Mouse (Mus musculus): ENCODE data around the gene Spn. TPM values are rescaled to one million over a fixed set of nuclear protein-coding genes. Genes with fewer than 3 reads are reported as not detected.
A peak's percentile ranks its signal among the peaks of the same experiment; 100 is the strongest.

Spn gene
- polyA plus RNA-seq, 1 experiment from 2014 or later, result 0.10 TPM

DNA sequence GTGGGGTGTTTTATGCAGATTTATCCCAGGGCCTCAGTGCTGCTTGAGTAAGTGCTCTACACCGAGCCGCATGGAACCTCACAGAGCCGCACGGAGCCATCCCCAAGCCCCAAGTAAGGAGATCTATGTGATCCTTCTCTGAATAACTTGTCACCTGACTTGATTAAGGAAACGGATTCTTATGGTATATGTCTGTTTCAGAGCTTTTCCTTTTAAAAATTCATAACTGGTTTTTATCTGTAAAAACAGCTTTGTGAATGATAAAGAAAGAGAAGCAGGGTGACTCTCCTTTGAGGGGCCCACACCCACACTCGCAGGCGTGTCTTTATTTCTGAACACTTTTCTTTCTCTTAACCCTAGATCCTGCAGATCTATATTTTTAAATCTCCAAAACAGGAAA, 1.5 kb upstream of the Spn start:
- no peak overlapping the region for H3K27ac ChIP-seq (replicated peaks)
- H3K9me3 ChIP-seq, result no peaks in the 10 kb centered on the region
- no peak overlapping the region for H3K4me3 ChIP-seq
- H3K4me1 ChIP-seq, result no peaks in the 10 kb centered on the region
- no peaks in the 10 kb centered on the region for H3K36me3 ChIP-seq
- ATAC-seq (ENCODE audit: low FRiP score, low read depth), result no peak
- H3K9ac ChIP-seq (replicated peaks), result no peak overlapping the region
- WGBS, result 92% methylated on average over 7 of the region's 7 CpGs
- no peaks in the 10 kb centered on the region for H3K27me3 ChIP-seq
- H3K4me2 ChIP-seq (replicated peaks), result no peak overlapping the region

DNA sequence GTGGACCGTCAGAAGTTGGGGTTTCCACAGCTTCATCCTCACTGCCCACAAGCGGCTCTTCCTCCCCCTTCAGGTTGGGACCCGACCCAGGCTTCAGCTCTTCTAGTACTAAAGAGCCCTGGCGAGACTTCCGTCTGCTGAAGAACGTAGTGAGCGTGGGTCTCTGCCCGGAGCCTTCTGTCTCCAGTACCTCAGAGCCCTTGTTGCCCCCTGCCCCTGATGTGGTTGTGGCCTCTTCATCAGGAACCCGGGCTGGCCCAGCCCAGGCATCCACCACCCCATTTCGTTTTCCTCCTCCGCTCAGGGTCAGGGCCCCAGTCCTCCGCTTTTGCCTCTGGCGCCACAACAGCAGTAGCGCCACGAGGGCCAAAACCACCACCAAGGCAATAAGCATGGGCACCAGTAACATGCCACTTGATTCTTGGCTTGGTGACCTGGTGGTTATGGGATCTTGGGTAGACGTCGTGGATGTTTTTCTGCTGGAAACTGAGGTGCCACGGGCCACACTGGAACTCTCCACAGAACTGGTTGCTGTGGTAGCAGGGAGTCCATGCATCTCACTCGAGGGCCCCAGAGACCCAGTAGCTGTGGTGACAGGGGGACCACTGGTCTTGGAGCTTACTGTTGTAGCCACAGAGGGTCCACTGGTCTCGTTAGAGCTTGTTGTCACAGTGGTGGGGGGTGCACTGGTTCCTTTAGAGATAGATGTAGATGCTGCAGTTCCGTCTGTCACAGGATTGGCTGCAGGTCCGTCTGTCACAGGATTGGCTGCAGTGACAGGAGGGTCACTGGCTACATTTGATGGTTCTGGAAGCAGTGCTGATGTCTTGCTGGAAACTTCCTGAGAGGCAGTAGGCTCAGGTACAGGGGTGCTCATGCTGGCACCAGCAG, 1.2 kb downstream of the Spn start:
- no peak for ATAC-seq (ENCODE audit: low FRiP score, low read depth)
- no peak overlapping the region for H3K27ac ChIP-seq (replicated peaks)
- WGBS, result 86% methylated on average over 22 of the region's 22 CpGs
- H3K4me1 ChIP-seq, result no peaks in the 10 kb centered on the region
- no peak overlapping the region for H3K9ac ChIP-seq (replicated peaks)
- no peaks in the 10 kb centered on the region for H3K36me3 ChIP-seq
- no peak overlapping the region for H3K4me2 ChIP-seq (replicated peaks)
- no peak overlapping the region for H3K4me3 ChIP-seq
- H3K27me3 ChIP-seq, result no peaks in the 10 kb centered on the region
- no peaks in the 10 kb centered on the region for H3K9me3 ChIP-seq

DNA sequence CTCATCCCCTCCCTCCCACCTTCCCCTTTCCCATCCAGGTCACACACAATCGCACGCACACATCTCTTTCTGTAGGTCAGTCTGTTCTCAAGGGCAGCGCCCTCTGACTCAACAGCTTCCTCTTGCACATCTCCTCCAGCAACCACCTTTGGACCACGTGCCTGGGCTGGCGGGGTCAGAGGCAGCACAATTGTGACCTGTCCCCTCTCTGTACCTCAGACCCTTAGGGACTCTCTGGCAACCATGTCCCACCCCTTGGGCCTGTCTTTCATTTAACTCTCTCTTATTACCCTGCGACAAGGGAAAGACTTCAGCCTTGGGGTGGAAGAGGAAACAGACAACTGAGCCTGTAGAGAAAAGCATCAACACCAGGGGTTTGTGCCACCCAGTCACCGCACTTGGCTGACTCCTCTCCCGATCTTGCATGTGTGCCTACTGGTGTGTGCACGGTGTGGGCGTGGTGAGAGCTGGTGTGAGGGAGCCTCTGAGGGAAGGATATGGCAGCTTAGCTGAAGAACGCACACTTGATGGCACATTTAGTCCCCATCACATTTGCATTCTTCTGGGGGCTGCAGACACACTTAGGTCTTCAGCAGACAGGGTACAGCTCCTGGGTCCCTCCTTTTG, 2.7 kb downstream of the Spn start:
- Histone ChIP-seq H3K36me3 (no peaks in the 10 kb centered on the region), H3K27ac (replicated peaks) (no peak overlapping the region)

DNA sequence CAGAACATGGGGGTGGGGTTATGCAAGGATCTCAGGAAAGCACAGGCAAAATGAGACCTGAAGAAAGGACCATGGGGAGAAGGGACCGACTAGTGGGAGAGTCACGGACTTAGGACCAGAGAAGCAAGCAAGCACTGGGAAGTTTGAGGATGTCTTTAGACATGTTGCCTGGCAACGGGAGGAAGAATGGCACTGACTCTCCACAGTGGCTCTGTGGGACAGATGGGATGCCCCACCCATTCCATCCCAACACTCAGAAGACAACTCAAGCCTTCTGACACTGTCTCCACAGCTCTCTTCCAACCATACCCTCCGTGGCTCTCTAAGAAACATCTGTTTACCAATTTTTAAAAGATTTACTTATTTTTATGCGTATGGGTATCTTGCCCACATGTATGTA, 4.5 kb downstream of the Spn start:
- H3K4me2 ChIP-seq (replicated peaks), result no peak overlapping the region
- no peaks in the 10 kb centered on the region for H3K36me3 ChIP-seq
- WGBS, result 47% methylated on average over 5 of the region's 5 CpGs
- no peak overlapping the region for H3K9ac ChIP-seq (replicated peaks)
- H3K9me3 ChIP-seq, result no peaks in the 10 kb centered on the region
- no peak overlapping the region for H3K4me3 ChIP-seq
- H3K4me1 ChIP-seq, result no peaks in the 10 kb centered on the region
- H3K27me3 ChIP-seq, result no peaks in the 10 kb centered on the region
- no peak for ATAC-seq (ENCODE audit: low FRiP score, low read depth)
- no peak overlapping the region for H3K27ac ChIP-seq (replicated peaks)

More for the DNA sequence above, 2.7 kb downstream of the Spn start:
- Histone ChIP-seq H3K4me1 (no peaks in the 10 kb centered on the region), H3K9me3 (no peaks in the 10 kb centered on the region), H3K27me3 (no peaks in the 10 kb centered on the region), H3K4me3 (no peak overlapping the region), H3K4me2 (replicated peaks) (no peak overlapping the region), H3K9ac (replicated peaks) (no peak overlapping the region)
- 85% methylated on average over 11 of the region's 11 CpGs for WGBS
- no peak for ATAC-seq (ENCODE audit: low FRiP score, low read depth)

DNA sequence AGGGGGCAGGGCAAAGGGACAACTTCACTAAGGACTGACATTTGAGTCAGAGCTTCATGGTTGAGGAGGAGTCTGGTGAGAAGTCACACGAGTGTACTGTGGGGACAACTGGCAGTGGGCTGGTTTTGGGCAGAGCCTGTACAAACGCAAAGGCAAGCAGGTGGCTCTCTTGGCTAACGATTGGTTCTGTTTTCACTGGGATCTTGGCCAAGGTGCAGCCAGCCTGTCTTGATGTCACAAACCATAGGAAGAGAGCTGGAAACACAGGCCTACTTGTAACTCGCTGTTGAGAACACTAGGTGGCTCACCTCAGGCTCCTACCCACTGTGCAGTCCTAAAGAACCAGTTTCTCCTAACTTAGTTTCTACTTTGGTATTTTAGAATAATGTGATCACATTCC, 8.0 kb downstream of the Spn start:
- Histone ChIP-seq H3K9me3 (no peaks in the 10 kb centered on the region), H3K4me3 (no peak overlapping the region), H3K9ac (replicated peaks) (no peak overlapping the region), H3K4me1 (no peaks in the 10 kb centered on the region), H3K27me3 (no peaks in the 10 kb centered on the region), H3K36me3 (no peaks in the 10 kb centered on the region), H3K27ac (replicated peaks) (no peak overlapping the region), H3K4me2 (replicated peaks) (no peak overlapping the region)
- ATAC-seq (ENCODE audit: low FRiP score, low read depth), result no peak
- WGBS, result 24% methylated on average over 4 of the region's 4 CpGs

DNA sequence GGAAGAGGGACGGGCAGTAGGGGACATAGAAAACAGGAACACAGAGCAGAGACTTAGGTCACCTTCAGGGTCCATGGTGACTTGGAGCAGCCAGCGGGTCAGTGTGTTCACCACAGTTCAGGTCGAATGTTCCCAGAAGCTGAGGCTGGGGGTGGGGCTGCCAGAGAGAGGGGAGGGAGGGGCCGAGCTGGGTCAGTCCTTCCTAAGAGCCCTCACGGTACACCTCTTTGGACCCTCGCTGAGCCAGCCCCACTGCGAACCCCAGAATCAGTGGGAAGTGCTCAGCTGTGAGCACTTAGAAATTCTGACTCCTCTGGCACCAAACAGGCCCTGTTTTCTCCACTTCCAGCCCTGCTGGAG, 15.7 kb downstream of the Spn start, which contains the start of gene Qprt:
Gene Qprt, minus strand, starts transcription at position 316 of the 360 bp plus-strand sequence.
- peaks cover 46% of the 10 kb centered on the region for H3K27me3 ChIP-seq
- 2% methylated on average over 7 of the region's 7 CpGs for WGBS

DNA sequence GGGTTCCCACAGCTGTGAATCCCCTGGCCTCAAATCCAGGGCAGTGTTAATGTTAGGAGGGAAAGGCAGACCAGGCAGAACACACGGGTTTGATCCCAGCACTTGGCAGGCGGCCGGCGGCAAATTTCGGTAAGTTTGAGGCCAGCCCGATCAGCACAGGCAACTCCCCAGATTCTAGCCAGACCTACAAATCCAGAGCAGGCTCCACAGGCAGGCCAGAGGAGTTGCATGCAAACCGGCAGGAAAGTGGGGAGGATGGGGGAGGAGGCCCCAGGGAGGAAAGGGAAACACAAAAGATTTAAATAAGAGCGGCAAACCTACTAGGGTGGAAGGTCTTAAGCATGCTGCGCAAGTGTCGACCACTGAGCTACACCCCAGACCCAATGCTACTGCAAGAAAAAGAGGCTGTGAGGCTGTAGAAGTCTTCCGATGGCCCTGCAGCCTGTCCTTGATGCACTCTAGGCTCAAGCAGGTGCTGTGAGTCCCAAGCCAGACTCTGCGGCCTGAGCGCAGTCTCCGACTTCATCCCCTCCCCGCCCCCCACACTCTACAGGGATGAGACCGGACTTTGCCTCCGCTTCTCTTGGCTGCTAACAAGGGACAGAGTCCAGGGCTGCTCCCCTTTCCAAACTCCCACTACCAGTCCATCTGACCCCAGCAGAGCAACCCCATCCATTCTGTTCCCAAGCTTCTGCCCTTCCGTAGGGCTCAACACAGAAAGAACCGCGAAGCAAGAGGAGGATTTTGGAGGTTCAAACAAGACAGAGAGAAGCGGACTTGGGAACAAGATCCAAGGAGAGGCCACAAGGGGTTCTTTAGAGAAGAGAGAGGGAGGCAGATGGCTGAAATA, 16.3 kb downstream of the Spn start:
- Histone ChIP-seq H3K9ac (replicated peaks) (peak overlapping the region; percentile 39; the same call in 1 of the 2 replicates), H3K27me3 (peaks cover 46% of the 10 kb centered on the region), H3K27ac (replicated peaks) (no peak overlapping the region), H3K4me1 (peaks cover 13% of the 10 kb centered on the region), H3K4me2 (replicated peaks) (peak overlapping the region; percentile 34), H3K36me3 (no peaks in the 10 kb centered on the region), H3K9me3 (no peaks in the 10 kb centered on the region), H3K4me3 (peak overlapping the region; percentile 20; the same call in 1 of the 2 replicates)
- WGBS, result 4% methylated on average over 21 of the region's 21 CpGs
- no peak for ATAC-seq (ENCODE audit: low FRiP score, low read depth)

More for the DNA sequence above, 15.7 kb downstream of the Spn start, which contains the start of gene Qprt:
- Histone ChIP-seq H3K4me3 (peak within 1 kb of the TSS; percentile 20; the same call in 1 of the 2 replicates), H3K9me3 (no peaks in the 10 kb centered on the region), H3K4me1 (peaks cover 13% of the 10 kb centered on the region), H3K36me3 (no peaks in the 10 kb centered on the region), H3K27ac (replicated peaks) (no peak within 1 kb of the TSS), H3K9ac (replicated peaks) (peak within 1 kb of the TSS; percentile 39; the same call in 1 of the 2 replicates), H3K4me2 (replicated peaks) (peak within 1 kb of the TSS; percentile 34)
- no peak for ATAC-seq (ENCODE audit: low FRiP score, low read depth)

DNA sequence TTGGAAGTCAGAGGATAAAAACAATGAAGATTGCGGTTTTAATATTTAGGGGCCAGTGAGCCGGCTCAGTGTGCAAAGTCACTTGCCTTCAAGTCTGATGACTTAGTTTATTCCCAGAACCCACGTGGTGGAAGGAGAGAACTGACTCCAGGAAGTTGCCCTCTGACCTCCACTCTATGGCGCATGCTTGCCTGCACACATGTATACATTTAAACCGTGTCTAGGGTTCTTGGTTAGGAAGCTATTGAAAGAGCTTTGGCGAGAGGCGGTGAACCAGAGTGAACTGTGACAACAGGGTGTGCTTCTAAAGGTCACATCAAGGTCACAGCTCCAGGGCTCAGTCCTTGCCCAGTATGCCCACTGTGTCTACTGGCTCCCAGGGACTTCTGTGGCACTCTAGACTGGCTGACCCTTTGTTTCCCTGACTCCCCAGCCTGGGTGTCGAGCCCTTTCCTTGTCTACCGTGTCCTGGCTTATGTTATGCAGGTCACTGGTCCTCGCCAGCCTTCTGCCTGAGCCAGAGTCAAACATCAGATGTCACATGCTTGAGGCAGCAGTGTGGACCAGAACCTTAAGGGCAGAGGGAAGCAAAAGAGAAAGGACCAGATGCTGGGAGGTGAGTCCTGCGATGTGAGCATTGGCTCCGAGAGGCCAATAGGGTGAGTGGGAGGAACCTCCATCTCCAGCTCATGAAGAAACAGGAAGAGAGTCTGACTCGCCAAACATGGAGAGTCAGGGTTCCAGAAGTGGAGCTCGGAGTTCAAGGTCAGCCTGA, 18.8 kb downstream of the Spn start:
- Histone ChIP-seq H3K27me3 (peaks cover 46% of the 10 kb centered on the region), H3K4me1 (peaks cover 13% of the 10 kb centered on the region), H3K4me2 (replicated peaks) (no peak overlapping the region), H3K4me3 (no peak overlapping the region), H3K36me3 (no peaks in the 10 kb centered on the region), H3K27ac (replicated peaks) (no peak overlapping the region), H3K9me3 (no peaks in the 10 kb centered on the region), H3K9ac (replicated peaks) (no peak overlapping the region)
- 53% methylated on average over 14 of the region's 14 CpGs for WGBS
- ATAC-seq (ENCODE audit: low FRiP score, low read depth), result no peak

DNA sequence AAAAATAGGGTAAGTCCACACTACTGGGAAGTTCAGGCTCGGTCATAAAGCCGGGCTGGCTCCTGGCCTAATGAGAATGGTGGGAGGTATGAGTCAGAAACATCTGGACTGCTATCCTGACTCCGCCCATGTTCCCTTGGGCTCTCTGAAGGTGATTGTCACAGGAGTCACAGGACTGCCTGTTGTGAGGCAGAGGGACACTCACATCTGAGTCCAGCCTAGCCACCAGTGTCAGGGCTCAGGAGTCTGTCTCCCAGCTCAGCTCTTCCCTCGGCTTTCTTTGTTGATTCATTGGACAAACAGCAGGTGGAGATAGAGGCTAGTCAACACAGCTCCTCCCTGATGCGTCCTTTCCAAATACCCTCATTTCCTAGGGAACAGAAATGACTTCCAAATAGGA, 19.7 kb downstream of the Spn start:
- no peaks in the 10 kb centered on the region for H3K36me3 ChIP-seq
- no peak for ATAC-seq (ENCODE audit: low FRiP score, low read depth)
- WGBS, result 55% methylated on average over 5 of the region's 5 CpGs
- no peak overlapping the region for H3K27ac ChIP-seq (replicated peaks)
- H3K4me3 ChIP-seq, result no peak overlapping the region
- H3K4me1 ChIP-seq, result peaks cover 19% of the 10 kb centered on the region
- no peak overlapping the region for H3K9ac ChIP-seq (replicated peaks)
- no peak overlapping the region for H3K4me2 ChIP-seq (replicated peaks)
- peaks cover 41% of the 10 kb centered on the region for H3K27me3 ChIP-seq
- no peaks in the 10 kb centered on the region for H3K9me3 ChIP-seq

DNA sequence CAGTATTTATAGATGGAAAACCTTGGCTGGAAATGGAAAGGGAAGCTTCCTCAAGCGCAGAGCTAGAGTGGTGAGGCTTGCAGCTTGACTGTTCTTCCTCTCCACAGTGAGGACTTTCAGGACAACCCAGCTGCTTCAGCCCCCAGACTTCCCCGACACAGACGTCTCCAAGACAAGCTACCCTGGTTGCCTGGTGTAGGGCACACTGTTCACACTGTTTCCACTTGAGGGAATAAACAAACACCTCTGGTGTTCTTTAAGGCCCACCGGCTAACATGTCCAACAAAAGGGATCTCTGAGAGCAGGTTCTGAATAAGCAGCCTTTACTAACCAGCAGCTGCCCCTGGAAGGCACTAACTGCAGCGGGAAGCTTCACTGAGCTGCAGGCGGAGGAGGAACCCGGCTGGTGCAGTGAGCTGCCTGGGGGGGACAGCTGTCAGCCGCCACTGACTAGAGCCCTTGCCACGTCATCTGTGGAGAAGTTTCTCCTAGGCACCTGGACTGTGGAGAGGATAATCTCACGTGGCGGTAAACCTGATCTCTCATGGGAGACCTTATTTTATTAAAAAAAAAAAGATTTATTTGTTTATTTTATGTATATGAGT, 21.2 kb downstream of the Spn start:
- WGBS, result 52% methylated on average over 11 of the region's 11 CpGs
- ATAC-seq (ENCODE audit: low FRiP score, low read depth), result no peak
- peaks cover 13% of the 10 kb centered on the region for H3K4me1 ChIP-seq
- peaks cover 28% of the 10 kb centered on the region for H3K27me3 ChIP-seq
- H3K36me3 ChIP-seq, result no peaks in the 10 kb centered on the region
- H3K4me2 ChIP-seq (replicated peaks), result no peak overlapping the region
- H3K9me3 ChIP-seq, result no peaks in the 10 kb centered on the region
- H3K4me3 ChIP-seq, result no peak overlapping the region
- no peak overlapping the region for H3K9ac ChIP-seq (replicated peaks)
- no peak overlapping the region for H3K27ac ChIP-seq (replicated peaks)

DNA sequence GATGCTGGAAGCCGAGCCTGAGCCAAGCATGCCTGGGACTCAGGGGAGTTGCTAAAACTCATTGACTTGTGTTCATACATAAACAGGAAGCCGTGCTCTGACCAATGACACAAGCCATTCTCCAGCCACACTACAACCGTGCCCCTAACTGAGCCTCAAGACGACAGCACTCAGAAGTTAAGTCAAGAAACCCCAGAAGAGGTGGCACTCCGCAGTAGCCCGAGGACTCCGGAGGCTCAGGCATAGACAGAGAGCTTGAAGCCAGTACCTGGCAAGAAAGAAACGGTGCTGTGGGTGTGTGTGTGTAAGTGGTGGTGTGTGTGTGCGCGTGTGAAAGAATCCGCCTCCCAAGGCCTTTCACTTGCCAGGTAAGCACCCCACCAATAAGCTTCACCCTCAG, 22.7 kb downstream of the Spn start:
- no peak overlapping the region for H3K4me3 ChIP-seq
- H3K9ac ChIP-seq (replicated peaks), result no peak overlapping the region
- no peaks in the 10 kb centered on the region for H3K36me3 ChIP-seq
- peaks cover 13% of the 10 kb centered on the region for H3K27me3 ChIP-seq
- WGBS, result 89% methylated on average over 11 of the region's 11 CpGs
- H3K9me3 ChIP-seq, result no peaks in the 10 kb centered on the region
- no peak for ATAC-seq (ENCODE audit: low FRiP score, low read depth)
- H3K27ac ChIP-seq (replicated peaks), result no peak overlapping the region
- H3K4me1 ChIP-seq, result peaks cover 6% of the 10 kb centered on the region; the same call in 1 of the 2 replicates
- H3K4me2 ChIP-seq (replicated peaks), result no peak overlapping the region
